Mouse (Mus musculus): ENCODE results near the gene Gm36210.

- TF ChIP-seq CTCF (IDR thresholded peaks at IDR 0.05; ENCODE audit: low read depth) (no peak), EP300 (IDR thresholded peaks at IDR 0.05; ENCODE audit: low read depth) (no peak)
Observed at GRCm38 (mm10) chr7:4920976-4921823, 14.9 kb upstream of the Gm36210 start.

Data from liver, postnatal 0 days (tissue).